Mouse (Mus musculus) thymus, postnatal 10 days (tissue): Measurements from ENCODE around the gene Aff1.

ENCODE experiments used
- DNase-seq, 2 experiments: peaks; one replicate each; pipeline ENCODE4 v3.0.0; 2021; ENCODE audit warnings: low spot score in 2 of 2

Aff1 gene

DNA sequence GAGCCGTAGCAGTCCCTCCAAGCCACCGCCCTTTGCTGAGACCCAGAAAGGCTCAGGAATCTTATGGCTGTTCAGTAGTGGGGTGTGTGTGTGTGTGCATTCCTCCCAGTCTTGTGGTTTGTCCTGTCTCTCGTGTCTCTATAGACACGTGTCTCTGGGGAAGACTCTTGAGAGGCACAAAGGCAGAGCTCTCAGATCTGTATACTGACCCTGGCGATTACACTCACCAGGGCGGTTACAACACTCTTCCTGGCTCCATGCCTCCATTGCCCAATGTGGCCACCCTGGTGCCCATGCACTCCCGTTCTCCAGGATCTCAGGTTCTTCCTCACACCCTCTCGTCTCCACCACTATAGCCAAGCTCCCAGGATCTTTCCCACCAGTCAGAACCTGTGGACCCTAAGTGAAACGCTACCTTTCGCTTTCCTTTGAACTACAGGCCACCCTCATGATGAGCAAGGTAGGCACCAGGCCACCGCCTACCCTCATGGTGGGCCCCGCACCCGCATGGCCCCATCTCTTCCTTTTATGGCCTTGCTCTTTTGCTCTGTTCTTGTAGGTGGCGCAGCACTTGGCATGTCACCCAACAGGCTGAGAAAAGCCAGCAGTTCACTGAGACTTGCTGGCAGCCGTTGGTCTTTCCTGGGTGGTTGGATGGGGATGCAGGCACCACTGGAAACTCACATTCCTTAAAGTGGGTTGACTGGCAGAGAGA lies 146.5 kb downstream of the Aff1 start:
- no peak for DNase-seq

DNA sequence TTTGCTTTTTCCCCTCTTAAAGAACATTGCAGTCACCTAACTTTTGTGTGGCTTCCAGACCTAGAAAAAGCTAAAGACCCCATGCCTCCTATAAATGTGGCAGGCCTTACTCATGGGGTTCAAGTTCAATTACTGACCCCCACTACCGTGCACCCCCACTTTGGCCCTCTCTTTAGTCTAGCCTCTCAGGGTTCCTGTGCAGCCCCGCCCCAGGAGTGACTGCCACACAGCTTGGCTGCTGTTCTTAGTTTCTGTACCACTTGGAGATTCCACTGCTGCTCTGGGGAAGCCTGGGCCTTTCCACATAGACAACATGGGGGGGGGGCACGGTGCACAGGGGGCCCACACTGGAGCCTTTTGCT lies 147.1 kb downstream of the Aff1 start:
- DNase-seq, result no peak

DNA sequence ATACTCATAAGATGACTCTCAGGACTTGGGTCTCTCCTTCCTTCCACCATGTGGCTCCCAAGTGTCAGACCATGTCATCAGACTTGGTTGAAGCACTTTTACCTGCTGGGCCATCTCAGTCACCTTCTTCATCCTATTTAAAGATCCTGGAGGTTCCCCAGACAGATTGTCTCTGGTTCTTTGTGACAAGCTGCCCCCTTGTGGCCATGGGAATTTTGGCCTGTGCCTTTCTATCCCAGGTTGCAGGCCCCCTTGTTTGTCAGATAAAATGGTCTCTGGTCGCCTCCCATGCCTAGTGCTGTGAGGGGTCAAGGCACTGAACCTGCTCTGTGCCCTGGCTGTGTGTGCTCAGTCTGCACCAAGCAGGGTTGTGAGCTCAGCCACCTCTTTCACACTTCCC lies 151.8 kb downstream of the Aff1 start:
- peak; percentile 20 to 58 for DNase-seq

DNA sequence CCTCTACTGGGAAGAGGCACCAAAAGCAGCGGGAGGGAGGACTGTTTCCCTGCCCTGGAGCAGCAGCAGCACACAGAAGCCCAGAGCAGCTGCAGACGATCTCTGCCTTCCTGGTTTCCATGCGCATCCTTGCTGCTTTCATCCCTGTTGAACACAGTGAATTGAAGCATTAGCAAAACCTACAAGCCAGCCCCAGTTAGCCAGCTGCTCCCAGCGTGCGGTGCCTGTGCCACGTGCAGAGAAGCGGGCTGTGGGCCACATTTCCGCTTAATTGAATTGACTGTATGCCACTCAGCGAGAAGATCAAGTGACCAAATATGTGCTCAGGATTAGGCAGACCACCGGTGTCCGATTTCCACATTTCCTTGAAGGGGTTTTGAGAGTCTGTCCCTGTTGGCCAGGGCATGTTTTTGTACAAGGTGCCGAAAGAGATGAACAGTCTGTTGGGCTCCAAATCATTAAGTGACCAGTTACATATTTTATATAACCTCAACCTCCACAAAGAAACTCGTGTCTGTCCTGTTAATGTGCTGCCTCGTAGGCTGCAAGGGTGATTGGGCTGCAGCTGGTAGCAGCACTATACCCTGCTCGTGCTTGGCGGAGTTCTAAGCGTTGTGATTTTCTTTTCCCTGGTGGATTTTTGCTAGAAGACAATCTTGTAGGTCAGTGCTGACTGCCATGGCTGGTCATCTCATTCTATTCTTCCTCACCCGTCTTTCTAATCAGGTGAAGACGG lies 153.4 kb downstream of the Aff1 start:
- DNase-seq, result no peak

DNA sequence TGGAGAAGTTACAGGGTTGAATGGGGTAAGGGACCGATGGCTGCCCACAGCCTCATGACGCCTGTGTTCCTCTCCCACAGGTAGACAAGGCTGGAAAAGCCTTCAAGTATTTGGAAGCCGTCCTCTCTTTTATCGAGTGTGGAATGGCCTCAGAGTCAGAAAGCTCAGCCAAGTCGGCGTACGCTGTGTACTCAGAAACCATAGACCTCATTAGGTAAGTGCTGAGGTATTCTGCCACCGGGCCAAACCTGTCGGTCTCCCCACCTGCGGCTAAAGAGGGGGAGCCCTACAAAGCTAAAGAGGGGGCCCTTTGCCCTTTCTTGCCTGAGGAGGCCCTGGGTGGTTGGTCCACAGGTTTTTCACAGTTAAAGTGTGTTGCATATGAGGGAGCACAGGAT lies 154.0 kb downstream of the Aff1 start:
- DNase-seq, result no peak

DNA sequence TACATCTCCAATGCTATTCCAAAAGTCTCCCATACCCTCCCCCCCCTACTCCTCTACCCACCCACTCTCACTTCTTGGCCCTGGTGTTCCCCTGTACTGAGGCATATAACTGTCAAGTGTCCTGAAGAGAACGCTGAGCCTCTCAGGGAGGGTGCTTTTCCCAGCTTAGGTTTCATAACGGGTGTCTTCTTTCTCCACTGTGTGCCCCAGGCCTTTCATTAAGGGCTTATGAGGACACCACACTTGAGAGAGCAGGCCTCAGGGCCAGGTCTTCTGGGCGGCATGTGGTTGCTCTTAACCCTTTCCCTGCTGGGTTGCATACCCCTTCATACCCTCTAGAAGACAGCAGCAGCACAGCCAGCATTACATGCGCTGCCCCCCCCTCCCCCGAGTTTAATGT lies 154.4 kb downstream of the Aff1 start:
- DNase-seq, result no peak

DNA sequence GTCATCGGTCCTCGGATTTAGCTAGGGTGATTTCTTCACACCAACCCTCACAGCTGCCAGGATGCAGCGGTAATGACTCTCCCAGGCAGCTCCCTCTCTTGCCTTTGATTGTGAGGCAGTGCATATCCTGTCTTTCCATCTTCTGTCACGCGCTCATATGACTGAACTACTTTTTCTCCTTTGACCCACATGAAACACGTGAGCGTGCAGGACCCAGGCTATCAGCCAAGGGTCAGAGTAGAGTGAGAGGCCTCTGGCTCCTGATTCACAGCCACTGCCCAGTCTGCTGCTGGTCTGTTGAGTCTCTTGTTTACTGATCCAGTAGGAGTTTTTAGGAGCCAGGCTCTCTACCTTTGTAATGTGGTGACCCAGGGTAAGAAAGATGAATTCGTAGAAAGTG lies 156.4 kb downstream of the Aff1 start:
- DNase-seq, result no peak

DNA sequence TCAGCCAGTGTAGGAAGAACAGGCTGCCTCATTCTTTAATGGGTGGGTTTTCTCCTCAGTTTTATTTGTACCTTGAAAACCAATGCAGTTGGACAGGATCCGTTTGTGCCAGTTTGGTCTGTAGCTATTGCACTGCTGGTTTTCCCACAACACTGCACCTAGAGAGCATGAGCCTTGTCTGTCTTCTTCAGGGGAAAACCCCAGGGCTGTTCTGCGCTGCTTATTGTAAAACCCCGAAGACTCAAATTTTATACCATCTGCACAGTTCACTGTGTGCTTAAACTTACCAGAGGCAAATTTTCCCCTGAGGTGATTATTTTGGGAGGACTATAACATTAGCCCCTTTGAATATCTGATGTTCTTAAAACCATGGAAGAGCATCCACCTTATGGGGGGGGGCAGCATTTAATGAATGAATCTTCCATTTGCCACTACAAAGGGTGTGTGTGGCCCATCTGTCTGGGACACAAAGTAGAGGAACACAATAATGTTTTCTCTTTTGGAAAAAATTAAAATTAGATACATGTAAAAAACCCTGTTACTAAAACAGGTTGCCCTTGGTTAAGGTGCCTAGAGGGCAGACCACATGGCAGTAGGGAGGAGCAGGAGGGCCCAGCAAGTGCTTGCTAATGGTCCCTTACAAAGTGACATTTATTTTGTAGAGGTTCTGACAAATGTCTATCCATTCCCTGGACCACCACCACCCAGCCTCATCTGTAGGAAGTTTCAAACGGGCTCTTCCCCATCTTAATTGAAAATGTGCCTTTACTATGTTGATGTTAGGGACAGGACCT lies 160.8 kb downstream of the Aff1 start:
- no peak for DNase-seq

DNA sequence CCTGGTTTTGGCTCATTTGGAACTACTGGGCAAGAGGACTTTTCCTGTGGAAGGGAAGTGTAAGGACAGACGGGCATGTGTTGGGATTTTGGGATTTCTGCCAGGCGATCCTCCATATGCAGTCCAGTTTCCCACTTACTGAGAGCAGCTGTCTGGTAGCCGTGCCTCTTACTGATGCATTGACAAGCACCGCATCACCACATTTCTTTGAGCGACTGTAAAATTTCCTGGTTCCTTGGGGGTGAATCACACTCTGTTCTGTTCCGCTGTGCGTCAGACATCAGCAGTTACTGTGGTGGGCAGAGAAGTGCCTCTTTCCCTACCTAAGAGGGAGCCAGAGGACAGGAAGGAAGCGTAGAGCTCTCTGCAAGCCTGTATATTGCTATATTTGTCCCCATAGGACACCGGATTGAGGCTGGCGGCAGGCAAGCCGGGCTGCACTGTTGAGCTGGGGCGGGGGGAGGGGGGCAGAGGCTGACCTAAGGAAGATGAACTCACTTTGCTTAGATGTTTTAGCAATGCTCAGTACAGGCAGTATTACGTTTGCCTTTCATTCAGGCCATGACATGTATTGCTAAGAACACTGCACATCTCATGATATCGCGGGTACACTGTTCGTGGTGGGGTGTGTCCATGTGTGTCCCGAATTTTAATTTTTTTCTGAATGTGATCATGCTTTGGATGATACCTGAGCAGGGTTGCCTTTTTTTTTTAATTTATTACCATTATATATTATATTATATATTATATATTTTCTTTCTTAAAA lies 162.1 kb downstream of the Aff1 start:
- DNase-seq, result no peak

DNA sequence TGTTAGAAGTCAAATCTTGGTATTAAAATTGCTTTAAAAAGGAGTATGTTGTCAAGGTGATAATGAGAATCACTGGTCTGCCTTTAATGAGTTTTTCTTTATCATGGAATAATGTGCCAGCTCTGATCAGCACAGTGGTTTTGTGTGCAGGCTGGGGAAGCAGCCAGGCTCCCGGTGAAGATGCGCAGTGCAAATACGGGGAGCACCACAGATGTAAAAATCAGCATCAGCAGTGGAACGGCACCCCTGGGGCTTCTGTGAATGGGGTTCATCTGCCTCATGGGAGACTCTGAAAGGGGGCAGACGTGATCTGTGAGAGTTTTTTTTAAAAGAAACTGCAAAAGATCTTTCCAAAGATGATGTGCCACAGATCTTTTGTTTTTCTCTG lies 162.6 kb downstream of the Aff1 start:
- no peak for DNase-seq

DNA sequence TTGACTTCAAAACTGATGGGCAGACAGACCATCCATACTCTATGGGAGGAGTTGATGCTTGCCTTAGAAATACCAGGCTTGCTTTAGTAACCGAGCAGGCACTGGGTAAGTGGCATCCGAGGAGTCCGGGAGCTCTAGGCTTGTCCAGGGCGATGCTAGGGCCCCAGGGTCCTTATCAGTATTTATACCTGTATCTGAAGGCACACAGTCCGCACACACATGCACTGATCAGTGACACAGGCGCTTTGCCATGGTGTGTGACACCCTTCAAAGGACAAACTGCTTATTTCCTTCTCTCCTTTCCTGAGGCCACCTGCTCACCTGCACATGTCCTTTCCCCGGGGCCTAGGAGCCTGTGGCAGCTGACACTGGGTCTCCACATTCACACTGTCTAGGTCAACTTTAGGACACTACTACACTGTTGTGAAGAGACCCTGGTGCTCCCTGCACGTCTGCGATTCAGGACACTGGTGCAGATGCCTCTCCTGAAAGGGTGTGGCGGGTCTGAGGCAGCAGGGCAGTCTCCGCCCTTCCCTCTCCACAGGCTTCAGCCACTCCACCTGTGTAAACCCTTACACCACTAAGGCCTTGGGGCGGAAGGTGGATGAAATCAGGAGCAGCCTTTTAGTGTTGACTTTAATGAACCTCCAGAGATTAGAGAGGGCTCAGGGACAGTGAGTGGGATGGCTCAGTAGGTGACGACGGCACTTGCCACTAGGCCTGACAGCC lies 163.5 kb downstream of the Aff1 start:
- DNase-seq, result no peak

DNA sequence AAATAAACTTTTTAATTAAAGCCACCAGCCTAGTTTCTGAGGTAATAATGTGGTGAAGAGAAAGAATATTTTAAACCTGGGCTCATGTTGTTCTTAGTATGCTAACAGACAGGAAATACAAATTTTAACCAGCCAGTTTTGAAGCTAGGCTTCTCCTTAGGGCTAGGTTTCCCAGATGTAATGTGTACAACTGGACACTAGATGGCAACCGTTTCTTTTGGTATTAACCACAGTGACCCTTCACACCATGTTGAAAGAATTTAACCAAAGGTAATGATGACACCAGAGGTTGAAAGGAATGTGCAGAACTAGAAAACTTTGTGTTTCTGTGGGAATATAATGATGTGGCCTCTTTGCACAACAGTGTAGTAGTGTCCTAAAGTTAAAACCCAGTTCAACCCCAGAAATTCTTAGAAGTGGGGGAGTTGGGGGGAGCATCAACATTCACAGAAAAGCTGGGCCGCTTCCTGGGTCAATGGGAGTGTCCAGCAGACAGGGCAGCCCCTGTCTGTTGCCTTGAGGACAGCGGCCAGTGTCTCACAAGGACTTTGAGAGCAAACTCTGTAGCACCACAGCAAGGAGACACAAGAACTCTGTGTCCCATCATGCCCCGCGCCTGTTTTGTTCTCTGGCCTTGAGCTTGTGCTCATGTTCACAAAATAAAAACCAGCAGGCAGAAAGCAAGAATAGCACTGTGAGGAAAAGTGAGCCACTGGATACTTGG lies 164.3 kb downstream of the Aff1 start:
- peak in 1 of 2 experiments; percentile 42 for DNase-seq

DNA sequence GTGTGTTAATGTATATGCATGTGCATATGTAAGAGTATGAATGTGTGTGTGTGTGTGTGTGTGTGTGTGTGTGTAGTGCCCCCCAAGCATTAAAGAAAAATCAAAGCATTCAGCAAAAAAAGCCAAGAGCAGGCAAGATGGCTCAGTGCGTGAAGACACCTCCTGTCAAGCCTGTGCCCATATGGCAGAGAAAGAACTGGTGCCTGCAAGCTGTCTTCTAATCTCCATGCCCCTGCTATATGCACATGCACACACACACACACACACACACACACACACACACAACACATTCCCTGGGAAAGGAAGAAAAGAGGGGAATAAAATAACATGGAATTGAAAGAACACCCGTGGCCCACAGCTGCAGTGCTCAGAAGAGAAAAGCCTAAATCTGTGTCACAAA lies 165.0 kb downstream of the Aff1 start:
- no peak for DNase-seq

DNA sequence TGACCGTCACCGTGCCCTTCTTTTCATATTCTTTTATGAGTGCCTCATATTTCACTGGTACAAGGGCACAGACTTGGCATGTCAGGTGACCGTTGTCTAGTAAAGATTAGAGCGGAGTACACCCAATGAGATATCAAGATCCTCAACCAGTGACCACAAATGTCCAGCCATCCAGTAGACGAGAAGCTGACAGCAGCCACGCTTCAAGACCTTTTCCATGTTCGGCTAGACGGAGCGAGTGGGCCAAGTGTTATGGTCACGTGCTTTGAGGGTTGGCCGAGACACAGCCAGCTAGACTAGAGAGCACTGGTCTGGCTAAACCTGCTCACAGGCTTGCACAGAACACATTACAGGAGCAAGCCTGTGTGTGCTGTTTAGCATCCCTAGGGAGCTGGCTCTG lies 168.4 kb downstream of the Aff1 start:
- DNase-seq, result no peak

DNA sequence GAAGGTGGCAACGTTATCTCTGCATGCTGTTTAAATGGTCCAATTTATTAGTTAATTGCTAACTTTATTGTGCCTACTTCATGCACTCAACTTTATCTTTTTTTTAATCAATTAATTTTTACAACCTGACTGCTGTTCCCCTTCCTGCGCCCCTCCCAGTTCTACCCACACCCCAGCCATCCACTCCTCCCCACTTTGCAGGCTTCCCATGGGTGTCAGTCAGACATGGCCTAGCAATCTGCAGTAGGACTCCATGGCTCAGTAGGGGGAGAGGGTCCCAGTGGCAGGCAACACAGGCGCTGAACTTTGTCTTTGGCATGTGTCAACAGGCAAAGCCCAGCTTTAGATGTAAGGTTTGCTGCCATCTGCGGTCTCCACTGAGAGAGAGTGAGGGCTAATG lies 171.6 kb downstream of the Aff1 start:
- DNase-seq, result no peak

DNA sequence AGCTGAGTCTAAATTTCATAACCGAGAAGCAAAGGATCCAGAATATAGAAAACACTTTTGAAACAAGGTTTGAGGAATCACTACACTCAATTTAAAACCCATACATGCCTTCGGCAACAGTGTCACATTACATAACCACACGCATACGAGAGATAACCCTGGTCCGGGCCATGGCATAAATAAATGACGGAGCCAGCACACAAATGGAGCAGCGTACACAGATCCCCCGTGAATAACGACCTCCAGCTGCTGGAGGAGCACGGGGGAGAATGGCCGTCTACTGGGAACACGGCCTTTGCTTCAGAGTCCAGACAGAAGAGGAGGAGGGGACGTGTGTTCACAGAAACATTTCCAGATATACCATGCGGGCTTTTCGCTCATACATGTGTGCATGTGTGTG lies 197.6 kb downstream of the Aff1 start:
- no peak for DNase-seq

DNA sequence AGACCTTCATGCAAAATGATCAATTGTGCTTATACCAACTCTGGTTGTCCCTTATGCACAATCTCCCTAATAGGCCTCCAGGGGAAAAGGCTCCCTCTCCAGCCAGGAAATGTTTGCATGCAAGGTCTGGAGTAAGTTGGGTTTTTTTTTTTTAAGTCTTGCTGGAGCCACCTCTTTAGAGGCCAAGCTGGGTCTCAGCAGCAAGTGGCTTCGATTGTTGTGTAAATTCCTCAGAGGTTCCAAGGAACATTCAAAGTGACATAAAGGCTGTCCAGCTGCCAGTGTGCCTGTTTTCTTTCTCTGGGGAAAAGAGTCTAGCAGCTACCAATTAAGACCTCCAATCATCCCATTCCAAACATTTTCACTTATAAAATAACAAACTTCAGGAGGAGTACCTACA lies 206.1 kb downstream of the Aff1 start:
- DNase-seq, result no peak
